Mouse (Mus musculus) right cerebral cortex, postnatal 10 days (tissue): Measurements from ENCODE around the gene Psen1.

Experiments
- DNase-seq, 2 experiments: peaks; one replicate each; pipeline ENCODE4 v3.0.0; 2021; ENCODE audit warnings: low spot score in 2 of 2

The Psen1 gene

GRCm38 (mm10) chr12:83776766-83777165 is 88.8 kb downstream of the Psen1 start:
- DNase-seq = no peak

- no peak for DNase-seq
Observed at GRCm38 (mm10) chr12:83780181-83780580, 92.2 kb downstream of the Psen1 start.

DNA sequence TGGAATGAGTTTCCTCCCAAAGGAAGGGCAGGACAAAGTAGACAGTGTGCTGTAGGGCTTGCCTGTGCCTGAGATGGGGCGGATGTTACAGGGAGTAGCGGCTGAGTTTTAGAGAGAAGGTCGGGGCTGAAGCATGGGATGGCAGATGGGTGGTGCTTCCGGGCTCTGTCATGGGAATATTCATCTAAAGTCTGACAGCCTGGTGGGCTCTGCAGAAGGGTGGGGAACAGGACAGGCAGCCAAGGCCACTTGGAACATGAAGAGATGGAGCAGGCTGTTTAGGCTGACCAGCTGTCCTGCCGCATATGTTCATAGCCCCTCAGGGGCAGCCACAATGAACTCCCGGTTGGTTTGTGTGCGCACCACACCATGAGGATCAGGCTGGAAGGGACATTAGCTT is 93.3 kb downstream of the Psen1 start:
- no peak for DNase-seq

- DNase-seq = no peak
Observed at GRCm38 (mm10) chr12:83781640-83782278, 93.8 kb downstream of the Psen1 start.

GRCm38 (mm10) chr12:83782669-83783068 is 94.7 kb downstream of the Psen1 start:
- DNase-seq = no peak
